Mouse (Mus musculus) ovary, postnatal 10 days (tissue): ENCODE results near the gene Ucn3.
"Not testable (repeated sequence)": the region's sequence is repeated elsewhere in the genome, so short reads cannot be mapped to it uniquely, and the experiment has no call there.

ENCODE experiments used
- DNase-seq: peaks from one replicate; pipeline ENCODE4 v3.0.0; 2022; ENCODE audit warnings: low spot score

The Ucn3 gene

DNA sequence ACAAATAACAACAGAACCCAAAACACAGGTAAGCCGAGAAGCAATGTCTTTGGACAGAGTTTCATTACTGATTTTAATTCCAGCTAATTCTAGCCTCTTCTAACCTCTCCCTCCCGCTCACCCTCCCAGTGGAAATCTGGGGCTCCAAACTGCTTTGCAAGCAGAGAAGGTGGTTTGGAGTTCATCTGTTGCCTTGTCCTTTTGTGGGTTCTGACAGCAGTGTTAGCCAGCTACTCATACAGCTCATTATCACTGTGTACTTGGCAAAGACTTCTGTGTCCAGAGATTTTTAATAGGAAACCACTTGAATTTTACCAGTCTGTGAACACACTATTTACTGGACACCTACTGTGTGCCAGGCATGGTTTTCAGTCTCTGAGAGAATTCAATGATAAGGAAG, at the start of gene Ucn3:
Ucn3 (minus strand) TSS at position 101 of the 400 bp plus-strand sequence.
- no peak for DNase-seq

DNA sequence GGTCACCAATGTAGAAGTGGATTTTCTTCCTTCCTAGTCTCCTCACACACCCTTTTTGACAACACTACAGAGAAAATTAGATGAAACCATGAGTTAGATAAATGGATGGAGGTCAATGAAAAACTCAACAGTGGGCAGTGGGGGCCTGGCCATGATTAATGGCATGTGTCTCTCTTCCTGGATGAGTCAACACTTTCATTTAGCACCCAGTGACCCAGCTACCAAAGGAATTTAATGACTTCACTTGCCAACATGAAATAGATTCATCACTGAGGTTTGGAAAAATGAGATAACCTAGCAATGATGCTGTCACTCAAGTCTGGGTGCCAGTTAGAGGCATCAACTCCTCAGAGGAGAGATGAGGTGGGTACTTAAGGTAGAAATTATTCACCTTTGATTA, 46.9 kb upstream of the Ucn3 start:
- DNase-seq, result no peak

DNA sequence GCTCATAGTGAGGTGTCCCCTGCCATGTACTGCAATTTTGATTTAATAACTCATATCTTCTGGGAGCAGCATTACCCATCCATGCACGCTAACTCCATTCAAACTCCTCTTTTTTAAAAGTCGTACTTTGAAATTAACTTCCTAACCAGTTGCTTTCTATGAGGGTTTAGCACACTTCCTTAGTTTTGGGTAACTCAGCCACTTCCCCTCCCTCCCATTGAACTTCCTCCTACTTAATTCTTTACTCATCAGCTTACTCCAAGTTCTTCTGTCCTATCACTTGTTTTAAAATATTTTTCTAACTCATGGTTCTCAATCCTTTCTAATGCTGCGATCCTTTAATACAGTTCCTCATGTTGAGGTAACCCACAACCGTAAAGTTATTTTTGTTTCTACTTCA, 23.7 kb upstream of the Ucn3 start:
- no peak for DNase-seq

DNA sequence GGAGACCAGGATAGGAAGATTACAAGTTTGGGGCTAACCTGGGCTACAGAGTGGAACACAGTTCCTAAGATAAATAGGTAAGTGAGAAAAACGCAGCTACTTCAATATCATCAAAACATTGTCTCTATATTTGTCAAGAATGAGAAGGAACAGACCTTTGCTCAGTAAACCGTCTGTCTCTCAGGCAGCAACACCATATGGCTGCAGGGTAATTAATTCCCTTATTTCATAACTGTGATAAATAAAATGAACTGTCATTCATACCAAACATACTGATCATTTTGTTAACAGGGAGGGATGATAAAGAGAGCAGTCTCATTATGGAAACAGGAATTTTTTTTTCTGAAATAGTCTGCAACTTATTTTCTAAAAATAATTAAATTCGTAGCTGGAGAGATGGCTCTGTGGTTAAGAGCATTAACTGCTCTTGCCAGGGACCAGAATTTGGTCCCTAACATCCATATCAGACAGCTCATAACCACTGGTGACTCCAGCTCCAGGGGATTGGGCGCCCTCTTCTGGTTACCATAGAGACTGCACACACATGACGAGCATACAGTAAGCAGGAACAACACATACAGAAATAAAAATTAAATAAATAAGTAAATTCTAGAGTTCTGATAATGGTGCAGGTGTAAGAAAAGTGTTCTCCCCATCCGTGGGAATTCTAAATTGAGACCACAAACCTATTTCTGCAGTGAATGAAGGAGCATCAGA, 6.2 kb upstream of the Ucn3 start:
- DNase-seq, result no peak

DNA sequence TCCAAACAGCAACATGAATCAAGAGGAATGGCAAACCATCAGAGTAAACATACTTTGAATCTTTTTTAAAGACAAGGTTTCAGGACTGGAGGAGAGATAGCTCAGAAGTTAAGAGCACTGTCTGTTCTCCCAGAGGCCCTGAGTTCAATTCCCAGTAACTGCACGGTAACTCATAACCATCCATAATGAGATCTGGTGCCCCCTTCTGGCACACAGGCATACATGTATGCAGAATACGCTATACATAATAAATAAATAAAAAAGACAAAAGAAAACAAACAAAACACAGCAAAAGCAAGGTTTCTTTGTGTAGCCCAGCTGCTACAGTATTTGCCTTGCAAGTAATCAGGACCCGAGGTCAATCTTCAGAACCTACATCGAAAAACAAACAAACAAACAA, 4.3 kb upstream of the Ucn3 start:
- no peak for DNase-seq

DNA sequence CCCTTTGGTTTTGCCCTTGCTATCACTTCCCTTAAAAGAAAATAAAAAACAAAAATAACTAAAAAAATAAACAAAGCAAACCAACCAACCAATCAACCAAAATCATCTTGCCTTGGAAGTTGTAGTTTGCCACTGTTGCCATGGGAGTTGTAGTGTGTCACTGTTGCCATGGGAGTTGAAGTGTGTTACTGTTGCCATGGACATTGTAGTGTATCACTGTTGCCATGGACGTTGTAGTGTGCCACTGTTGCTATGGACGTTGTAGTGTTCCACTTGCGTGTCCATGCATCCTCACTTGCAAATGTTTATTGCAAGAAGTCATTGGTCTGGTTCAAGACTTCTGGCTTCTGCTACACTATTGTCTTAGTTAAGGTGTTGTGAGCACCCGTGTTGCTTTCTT, 2.1 kb upstream of the Ucn3 start:
- DNase-seq, result no peak

DNA sequence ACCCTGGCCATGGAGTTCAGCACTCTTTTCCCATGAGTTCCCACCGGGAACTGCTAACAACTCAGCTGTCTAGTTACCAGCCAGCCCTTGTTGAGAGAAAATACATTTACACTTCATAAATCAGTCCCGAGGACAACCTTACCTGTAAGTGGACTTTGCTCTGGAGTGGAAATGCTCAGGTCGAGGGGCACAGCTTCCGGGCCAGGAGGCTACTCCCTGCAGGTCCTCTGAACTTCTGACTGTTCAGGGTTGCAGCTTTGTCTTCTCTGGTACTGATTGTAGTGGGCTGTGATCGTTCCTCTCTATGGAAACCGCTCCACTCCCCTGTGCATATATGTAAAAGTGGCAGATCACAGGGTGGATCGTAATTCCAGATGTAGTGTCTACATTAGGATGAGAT, 450 bp downstream of the Ucn3 start:
- DNase-seq, result no peak

DNA sequence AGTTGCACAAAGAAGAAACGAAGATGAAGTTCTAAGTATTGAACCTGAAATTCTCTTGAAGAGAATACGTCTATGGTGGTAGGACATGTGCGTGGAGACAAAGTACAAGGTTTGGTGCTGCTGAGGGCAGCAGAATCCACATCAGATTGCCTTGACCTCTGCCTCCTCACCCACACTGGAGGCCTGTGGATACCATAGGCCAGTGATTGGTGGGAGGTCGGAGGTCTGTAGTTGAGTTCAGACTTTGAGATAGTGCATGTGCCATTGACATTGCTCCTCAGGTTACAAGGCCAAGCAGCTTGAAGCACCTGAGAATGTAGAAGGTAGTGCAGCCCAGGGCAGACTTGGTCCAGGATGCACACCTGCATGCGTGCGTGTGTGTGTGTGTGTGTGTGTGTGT, 19.1 kb downstream of the Ucn3 start:
- DNase-seq, result no peak

DNA sequence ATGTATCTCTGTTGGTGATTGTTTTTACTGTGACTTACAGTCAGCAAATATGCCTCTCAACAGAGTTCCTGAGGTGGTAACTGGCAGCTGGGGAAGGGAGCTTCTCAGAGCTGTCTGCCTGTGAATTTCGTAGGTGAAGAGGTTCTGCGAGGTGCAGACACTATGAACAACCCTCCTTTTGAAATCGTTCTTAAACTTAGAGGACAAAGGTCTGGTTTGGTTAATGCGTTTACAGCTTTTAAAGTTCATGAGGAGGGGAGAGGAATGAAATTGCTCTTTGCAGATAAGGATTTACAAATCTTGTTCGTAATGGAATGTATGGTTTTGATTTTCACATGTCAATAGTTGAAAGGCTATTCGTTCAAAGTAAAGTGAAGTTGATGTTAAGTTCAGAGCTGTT, 19.5 kb downstream of the Ucn3 start:
- no peak for DNase-seq

DNA sequence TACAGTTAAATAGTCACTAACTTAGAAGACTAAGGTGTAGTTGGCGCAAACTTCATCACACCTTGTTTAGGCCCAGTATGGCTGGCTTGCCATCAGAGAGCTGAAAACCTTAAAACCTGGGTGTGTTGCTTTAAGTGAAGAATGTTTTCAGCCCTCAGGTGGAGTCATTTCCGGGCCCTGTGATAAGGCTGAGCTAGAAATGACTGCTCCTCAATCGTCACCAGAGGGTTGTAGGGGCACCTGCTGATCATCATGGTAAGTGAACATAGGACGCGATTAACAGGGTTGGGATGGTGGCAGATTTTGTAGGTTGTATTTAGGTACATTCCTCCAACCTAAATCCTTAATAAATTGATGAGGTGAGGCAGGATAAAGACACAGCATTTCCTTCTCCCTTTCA, 20.7 kb downstream of the Ucn3 start:
- no peak for DNase-seq

DNA sequence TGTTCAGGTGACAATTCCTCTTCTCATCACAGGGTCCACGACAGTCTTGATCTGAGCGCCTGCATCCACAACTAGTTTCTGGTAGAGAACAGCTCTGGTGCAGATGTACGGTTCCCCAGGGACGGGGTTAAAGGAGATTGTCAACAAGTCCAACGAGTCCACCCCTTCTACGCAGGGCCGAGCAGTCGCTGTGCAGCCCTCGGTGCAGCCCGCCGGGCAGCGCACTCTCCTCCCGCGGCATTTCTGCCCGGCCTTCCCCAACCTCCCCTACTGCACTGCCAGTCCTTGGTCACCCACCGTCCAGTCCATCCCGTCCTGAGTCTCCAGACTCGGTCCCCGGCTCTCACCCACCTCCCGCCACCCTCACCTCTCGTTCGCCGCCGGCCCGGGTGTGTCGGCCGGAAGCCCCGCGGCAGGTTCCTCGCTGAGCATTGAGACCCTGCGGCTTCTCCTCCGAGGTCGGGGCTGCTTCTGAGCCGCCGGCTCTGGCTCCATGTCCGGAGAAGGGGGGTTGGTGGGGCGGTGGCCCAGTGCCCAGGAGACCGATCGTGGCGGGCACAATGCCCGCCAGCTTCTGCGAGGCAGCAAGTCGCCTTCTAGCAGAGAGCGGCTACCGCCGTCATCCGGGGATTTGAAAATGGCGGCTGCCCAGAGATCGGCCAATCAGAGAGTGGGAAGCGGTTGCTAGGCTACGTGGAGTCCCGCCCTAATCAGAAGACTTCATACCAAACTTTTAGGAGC, 27.4 kb downstream of the Ucn3 start, which contains the start of the genes Net1 and Tubal3:
Net1 (minus strand) TSS at position 650 of the 741 bp plus-strand sequence.
Tubal3 (plus strand) TSS at position 704 of the 741 bp plus-strand sequence.
- DNase-seq, result peak; percentile 79

DNA sequence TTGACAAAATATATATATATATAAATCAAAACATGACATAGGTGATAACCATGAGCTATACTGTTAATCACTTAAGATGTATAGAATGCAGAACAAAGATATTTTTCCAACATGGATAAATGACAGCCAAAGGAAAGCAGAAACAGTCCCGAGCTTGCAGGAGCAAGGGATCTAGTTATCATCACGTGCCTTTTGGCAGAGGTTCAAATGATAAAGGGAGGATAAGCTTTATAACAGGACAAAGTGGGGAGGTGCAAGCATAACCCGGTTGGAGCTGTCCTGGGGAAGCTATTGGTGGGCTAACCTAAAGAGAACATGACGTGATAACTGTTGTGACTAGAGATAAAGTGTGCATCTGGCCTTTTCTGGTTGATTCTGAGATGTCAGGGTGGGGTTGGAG, 31.6 kb downstream of the Ucn3 start:
- DNase-seq, result no peak

DNA sequence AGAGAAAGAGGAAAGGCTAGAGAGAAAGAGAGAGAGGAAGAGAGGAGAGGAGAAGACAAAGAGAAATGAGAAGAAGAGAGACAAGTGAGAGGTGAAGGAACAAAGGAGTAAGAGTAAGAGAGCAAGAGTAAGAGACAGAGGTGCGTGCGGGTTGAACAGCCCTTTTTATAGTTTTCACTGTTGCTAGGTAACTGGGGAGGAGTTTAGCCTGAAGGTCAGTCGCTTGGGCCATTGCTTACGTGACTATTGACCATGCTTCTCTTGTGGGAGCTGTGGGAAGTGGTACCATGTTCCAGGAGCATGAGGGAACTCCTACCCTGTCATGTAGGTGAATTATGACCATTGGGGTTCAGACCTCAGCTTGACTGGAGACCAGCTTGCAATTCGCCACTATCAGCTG, 34.8 kb downstream of the Ucn3 start:
- DNase-seq, result no peak

DNA sequence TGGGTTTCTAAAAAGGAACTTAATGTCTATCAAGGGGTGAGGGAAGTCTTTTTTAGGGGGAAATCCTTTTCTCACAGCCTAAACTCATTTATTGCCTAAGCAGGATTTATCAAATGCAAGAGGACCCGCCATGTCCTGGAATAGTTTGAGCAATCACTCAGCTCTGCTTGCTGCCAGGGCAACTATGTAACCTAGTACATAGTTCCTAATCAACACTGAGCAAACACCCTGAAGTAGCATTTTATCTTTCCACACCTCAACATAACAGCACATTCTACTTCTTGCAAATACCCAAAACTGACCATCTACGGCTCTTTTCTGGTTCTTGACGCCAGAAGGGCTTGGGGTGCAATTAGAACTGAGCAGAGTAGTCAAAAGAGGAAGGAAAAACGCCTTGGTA, 36.9 kb downstream of the Ucn3 start:
- DNase-seq, result no peak

DNA sequence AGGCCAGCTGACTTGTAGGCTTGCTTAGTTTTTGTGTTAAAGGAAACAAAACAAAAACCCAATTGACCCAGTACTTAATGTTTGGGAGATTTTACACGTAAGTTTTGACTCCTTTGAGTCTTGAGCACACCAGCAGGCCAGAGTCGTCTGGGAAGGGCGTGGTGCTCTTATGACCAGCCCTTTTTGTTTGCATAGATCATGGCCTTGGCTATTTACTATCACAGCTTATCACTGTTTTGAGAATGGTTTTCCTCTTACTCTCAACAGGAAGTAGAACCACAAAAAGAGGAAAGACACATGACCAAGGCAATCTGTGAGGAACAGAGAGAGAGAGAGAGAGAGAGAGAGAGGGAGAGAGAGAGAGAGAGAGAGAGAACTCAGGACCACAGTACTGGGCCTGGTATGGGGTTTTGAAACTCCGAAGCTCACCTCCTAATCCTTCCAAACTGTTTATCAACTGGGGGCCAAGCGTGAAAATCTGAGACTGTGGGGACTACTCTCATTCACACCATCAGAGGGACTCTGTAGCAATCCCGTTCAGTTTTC, 37.9 kb downstream of the Ucn3 start:
- DNase-seq, result no peak

DNA sequence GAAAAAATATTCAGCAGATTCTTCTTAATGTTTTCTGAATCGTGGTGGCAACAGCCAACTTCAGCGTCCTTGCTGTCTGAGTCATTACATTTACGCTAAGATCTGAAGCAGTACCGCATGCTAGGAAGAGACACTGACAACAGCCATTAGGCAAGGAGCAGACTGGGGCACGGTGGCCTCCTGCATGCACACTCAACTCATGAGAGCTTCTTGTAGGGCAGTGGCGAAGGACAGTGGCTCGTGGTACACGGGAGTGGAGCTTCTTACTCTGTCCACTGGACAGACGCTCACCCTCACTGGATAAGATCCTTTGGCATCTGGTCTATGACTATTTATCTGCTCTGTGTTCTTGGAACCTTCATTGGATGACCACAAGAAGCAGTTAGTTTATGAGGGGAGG, 45.8 kb downstream of the Ucn3 start:
- no peak for DNase-seq

DNA sequence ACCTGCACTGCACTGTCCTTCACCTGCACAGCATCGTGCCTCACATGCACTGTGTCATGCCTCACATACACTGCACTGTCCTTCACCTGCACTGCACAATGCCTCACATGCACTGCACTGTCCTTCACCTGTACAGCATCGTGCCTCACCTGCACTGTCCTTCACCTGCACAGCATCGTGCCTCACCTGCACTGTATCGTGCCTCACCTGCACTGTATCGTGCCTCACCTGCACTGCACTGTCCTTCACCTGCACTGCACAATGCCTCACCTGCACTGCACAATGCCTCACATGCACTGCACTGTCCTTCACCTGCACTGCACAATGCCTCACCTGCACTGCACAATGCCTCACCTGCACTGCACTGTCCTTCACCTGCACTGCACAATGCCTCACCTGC, 46.9 kb downstream of the Ucn3 start:
- DNase-seq, result not testable (repeated sequence)

DNA sequence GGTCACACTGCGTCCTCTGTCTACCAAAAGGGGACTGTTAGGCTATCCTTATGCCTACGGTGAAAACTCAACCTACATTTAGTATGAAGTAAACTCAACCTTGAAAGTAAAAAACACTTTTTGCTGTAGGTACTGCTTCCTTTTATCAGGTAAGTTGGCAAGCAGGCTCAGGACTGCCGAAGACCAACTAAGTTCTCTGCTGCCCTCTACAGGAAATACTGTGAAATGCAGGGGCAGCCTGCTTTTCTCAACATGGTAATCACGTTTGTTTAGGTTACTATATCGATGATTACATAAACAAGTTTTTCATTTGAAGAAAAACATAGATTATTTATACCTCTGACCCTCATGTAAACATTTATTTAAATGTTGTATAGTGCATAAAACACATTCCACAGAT, 48.2 kb downstream of the Ucn3 start:
- DNase-seq, result no peak

DNA sequence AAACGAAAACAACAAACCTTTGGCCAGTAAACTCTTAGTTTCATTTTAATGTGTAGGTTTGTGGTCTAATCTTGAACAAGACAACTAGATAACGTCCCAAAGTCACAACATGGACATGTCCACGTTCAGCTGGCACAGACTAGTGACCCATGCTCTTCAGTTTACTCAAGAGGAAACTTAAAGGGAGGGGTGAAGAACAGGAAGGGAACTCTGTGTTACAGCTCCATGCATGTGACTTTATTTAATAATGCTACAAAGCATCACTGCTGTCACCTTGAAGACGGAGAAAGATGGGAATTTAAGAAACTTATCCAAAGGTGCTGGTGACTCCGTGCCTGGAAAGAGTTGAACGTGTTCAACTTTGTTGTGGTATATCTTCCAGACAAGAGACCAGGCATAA, 49.1 kb downstream of the Ucn3 start:
- no peak for DNase-seq

DNA sequence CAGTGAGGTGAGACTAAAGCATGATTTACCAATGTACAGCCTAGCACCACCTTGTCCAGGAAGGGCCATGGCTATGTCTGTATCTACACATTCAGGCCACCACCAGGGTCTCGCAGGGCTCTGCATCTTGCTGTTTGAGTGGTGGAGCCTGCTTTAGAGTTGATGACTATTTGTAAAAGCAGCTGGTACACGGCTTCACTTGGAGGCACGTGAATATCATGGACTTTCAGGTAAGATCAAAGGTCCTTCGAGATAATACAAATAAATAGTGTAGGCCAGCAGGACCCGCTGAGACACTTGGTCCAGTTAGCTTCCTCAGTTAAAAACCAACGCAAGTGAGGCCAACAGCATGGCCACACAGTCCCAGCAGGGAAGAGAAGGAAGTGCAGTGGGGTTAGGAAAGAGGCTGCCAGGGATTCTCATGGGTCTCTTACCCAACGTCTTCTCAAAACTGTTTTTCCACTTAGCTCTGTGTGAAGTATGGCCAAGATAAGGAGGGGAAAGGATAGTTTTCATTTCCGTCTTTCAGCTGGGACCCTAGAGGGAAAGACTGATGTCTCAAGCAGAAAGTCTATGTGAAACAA, 49.7 kb downstream of the Ucn3 start:
- no peak for DNase-seq

DNA sequence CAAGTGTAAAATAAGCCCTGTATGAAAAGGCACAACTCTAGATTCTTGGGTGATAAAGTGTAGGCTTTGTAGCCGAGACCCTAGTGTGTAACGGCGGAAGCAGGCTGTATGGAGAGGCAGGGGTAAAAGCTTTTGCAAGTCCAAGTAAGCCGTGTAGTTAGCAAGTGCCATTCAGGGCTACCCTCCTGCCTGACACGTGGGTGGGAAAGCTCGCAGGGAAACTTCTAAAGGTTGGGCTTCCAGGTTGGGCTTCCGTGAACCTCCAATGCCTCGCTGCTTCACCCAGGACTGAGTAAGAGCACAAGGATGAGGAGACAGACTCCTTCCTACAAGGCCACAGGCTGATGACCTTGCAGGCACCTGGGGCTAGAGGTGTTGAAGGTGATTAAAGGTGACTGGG, 50.6 kb downstream of the Ucn3 start:
- no peak for DNase-seq

DNA sequence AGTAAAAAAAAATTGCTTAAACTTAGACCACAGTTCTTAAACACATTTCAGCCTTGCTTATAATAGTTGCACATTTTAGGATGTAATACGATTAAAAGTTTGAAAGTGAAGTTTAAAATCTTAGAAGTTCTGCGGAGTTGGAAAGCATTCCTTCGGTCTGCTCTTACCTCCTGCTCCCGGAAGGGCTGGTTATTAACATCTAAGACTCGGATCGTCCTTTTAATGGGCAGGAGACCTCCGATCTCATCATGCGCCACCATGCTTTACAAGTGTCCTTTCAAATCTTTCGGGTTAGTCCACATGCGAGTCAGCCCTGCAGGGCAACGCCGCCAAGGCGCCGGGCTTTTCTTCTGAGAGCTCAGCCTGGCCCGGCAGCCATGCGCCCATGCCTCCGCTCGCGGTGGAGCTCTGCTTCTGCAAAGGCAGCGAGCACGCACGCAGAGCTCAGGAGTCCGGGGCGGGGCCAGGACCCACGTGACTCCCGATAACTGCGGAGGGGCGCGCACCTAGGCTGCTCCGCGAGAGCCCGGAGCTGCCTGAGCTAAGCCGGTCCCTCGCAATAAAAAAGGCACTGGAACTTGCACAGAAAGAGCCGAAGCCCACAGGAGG, 51.9 kb downstream of the Ucn3 start:
- DNase-seq, result peak; percentile 88

DNA sequence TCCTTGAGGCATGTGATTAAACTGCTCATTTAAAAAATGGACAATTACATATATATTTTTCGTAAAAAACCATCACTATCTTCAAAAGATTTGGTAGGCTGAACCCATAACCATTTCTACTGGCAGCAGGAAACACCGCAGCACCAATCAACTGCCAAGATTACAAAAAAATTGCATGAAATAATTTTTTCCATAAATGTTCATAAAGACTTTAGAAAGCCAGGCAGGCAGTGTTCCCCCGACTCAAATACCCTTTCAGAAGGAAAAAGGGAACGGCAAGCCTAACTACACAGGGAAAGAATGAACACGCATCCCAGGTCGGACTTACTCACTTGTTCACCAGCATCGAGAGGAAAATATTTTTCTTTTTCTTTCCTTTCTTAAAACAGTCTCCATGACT, 52.5 kb downstream of the Ucn3 start:
- DNase-seq, result no peak
